Mouse (Mus musculus): Measurements from ENCODE around the gene Akr1b3. TPM values are rescaled to one million over a fixed set of nuclear protein-coding genes. Genes with fewer than 3 reads are reported as not detected.
"Not testable (repeated sequence)": the region's sequence is repeated elsewhere in the genome, so short reads cannot be mapped to it uniquely, and the experiment has no call there.

Akr1b3 gene
- total RNA-seq, 2 experiments from 2014 or later: 202 to 210 TPM

- no peak for DNase-seq
Measured at GRCm38 (mm10) chr6:34334673-34335072, 17.4 kb upstream of the Akr1b3 start.

GRCm38 (mm10) chr6:34331804-34332203, 14.5 kb upstream of the Akr1b3 start:
- DNase-seq; intact Hi-C loops (cut with DNase I; ENCODE audit: low total_unique reads): not testable (repeated sequence)

More at GRCm38 (mm10) chr6:34334673-34335072, 17.4 kb upstream of the Akr1b3 start:
- intact Hi-C loops (cut with DNase I; ENCODE audit: low total_unique reads): no loop called here

DNA sequence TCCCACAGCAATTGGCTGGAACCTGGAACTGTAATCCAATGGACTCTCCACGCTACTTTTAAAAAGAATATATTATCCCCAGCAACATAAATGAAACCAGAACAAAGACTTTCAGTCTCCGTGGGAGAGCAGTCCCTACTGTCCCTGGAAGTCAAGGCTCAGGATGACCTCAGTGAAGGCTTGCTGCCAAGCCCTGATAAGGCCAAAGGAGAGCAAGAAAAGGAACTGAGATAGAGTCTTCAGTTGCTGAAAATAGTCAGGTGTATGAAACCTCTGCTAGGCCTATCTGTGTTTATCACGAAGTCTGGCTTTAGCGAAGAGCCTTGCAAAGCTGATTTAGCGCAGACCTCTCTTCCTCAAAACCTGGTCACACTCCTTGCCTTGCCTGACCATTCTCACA, 14.1 kb upstream of the Akr1b3 start:
- intact Hi-C loops (cut with DNase I; ENCODE audit: low total_unique reads): no loop called here
- no peak for DNase-seq

- intact Hi-C loops (cut with DNase I; ENCODE audit: low total_unique reads): no loop called here
Measured at GRCm38 (mm10) chr6:34322121-34322520, 4.8 kb upstream of the Akr1b3 start.

GRCm38 (mm10) chr6:34318636-34319035, 1.4 kb upstream of the Akr1b3 start:
- intact Hi-C loops (cut with DNase I; ENCODE audit: low total_unique reads): no loop called here

More at GRCm38 (mm10) chr6:34322121-34322520, 4.8 kb upstream of the Akr1b3 start:
- no peak for DNase-seq

DNA sequence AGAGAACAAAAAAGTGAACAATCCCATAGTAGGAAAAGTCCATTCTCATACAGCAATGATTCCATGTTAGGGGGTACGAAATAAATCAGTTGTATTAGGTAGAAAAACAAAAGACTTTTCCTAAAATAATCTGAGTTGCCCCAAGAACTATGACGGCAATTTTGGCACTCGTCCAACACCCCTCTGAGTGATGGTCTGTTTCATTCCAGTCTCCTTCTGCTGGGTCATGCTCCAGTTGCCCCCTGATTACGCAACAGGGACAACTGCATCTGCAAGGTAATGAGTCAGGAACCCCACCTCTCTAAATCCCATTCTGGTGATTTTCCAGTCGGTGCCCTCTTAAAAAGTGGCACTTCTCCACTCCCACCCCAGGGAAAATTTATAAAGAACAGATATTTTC, 894 bp upstream of the Akr1b3 start:
- intact Hi-C loops (cut with DNase I; ENCODE audit: low total_unique reads): no loop called here
- no peak for DNase-seq

More at GRCm38 (mm10) chr6:34318636-34319035, 1.4 kb upstream of the Akr1b3 start:
- DNase-seq: no peak

GRCm38 (mm10) chr6:34313921-34314320, 3.4 kb downstream of the Akr1b3 start:
- intact Hi-C loops (cut with DNase I; ENCODE audit: low total_unique reads): no loop called here
- DNase-seq: peak; percentile 62

GRCm38 (mm10) chr6:34313386-34313785, 3.9 kb downstream of the Akr1b3 start:
- intact Hi-C loops (cut with DNase I; ENCODE audit: low total_unique reads): no loop called here
- no peak for DNase-seq

GRCm38 (mm10) chr6:34310023-34310595, 7.2 kb downstream of the Akr1b3 start:
- intact Hi-C loops (cut with DNase I; ENCODE audit: low total_unique reads): no loop called here
- no peak for DNase-seq

GRCm38 (mm10) chr6:34309526-34309925, 7.8 kb downstream of the Akr1b3 start:
- intact Hi-C loops (cut with DNase I; ENCODE audit: low total_unique reads): no loop called here
- no peak for DNase-seq

GRCm38 (mm10) chr6:34306797-34307196, 10.5 kb downstream of the Akr1b3 start:
- intact Hi-C loops (cut with DNase I; ENCODE audit: low total_unique reads): no loop called here
- no peak for DNase-seq

DNA sequence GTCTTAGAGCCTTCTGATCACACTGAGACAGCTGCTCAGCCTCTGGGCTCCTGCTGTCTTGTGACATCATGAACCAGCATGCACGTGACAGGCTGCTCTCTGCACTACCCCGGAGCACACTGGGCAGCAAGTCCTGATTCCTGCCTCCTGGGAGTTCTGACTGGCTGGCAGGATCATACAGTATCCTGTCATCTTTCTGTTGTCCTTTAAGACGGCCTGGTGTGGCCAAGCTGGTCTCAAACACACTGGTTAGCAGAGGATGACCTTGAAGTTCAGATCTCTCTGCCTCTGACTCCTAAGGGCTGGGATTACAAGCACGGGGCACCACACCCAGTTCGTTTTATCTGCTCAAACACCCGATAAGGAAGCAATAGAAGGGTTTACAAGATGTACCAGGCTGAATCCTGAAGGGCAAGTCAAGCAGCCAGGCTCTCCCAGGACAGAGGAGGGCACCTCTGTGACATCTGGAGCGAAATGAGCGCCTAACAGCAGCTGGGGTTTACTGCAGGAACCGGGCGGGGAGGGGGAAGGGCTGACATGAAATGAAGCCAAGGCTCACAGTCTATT, 12.5 kb downstream of the Akr1b3 start:
- DNase-seq: peak; percentile 34
- intact Hi-C loops (cut with DNase I; ENCODE audit: low total_unique reads): no loop called here

GRCm38 (mm10) chr6:34297055-34297454, 20.2 kb downstream of the Akr1b3 start:
- intact Hi-C loops (cut with DNase I; ENCODE audit: low total_unique reads): no loop called here
- DNase-seq: no peak

- no peak for DNase-seq
- intact Hi-C loops (cut with DNase I; ENCODE audit: low total_unique reads): loop anchor here (2.0 kb wide), 2 partner anchors 53 to 151 kb away; no protein-coding TSS in a partner anchor
Measured at GRCm38 (mm10) chr6:34295437-34295836, 21.8 kb downstream of the Akr1b3 start.

- peak; percentile 75 for DNase-seq
- intact Hi-C loops (cut with DNase I; ENCODE audit: low total_unique reads): no loop called here
Measured at GRCm38 (mm10) chr6:34292882-34293487, 24.3 kb downstream of the Akr1b3 start.

GRCm38 (mm10) chr6:34292196-34292881, 24.9 kb downstream of the Akr1b3 start:
- no peak for DNase-seq
- intact Hi-C loops (cut with DNase I; ENCODE audit: low total_unique reads): no loop called here

DNA sequence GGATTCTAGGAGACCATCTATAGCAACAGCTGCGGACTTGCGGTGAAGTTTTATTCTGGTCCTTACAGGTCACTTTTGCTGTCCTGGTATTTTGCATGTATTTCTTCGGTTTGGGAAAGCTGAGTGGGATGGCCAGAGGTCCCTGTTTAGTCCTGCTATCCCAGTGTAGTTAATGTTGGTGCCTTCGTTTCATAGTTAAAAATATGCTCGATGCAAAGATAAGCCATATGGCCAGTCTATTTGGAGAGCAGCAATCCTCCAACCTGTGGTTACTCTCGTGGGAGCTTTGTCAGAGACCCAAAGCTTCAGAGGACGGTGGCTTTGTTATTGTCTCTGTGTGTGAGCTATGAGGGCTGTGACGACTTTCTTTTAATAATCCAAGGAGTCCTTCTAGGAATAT, 26.6 kb downstream of the Akr1b3 start:
- intact Hi-C loops (cut with DNase I; ENCODE audit: low total_unique reads): no loop called here
- no peak for DNase-seq

- intact Hi-C loops (cut with DNase I; ENCODE audit: low total_unique reads): no loop called here
- no peak for DNase-seq
Measured at GRCm38 (mm10) chr6:34290091-34290490, 27.2 kb downstream of the Akr1b3 start.

GRCm38 (mm10) chr6:34288098-34288497, 29.2 kb downstream of the Akr1b3 start:
- intact Hi-C loops (cut with DNase I; ENCODE audit: low total_unique reads): no loop called here
- peak; percentile 72 for DNase-seq

DNA sequence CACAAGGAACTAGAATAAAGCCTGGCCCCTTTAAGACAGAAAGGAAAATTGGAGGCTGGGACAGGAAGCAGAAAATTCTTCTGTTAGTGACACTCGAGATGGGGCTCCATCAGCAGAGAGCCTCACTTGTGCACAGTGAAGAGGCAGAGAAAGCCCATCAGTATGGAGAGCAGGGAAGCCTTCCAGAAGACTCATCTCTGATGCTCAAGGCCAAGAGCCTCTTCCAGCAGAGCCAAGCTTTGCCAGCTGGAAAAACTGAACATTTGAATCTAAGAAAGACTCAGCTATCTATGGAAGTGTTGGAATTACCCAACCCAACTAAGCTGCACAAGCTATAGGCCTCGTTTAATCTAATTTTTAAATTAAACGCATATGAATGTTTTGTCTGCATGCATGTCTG, 30.4 kb downstream of the Akr1b3 start:
- no peak for DNase-seq
- intact Hi-C loops (cut with DNase I; ENCODE audit: low total_unique reads): no loop called here
